Mouse (Mus musculus) kidney, adult 2 months (tissue): Measurements from ENCODE around the gene Hoxd3.

Experiments used
- CTCF ChIP-seq: fragments of 200-500 bp; conservative IDR thresholded peaks from 2 replicates; pipeline ENCODE4 v1.5.1; 2011; ENCODE audit warnings: low read depth, mild to moderate bottlenecking, control low read depth, low read length, moderate library complexity, mixed read lengths; ENCODE audit not compliant: insufficient read depth, insufficient read length
- POLR2A ChIP-seq: fragments of 200-500 bp; IDR thresholded peaks from one replicate; pipeline ENCODE4 v1.6.1; 2011; ENCODE audit warnings: low read depth, low read length, control low read depth

GRCm38 (mm10) chr2:74711721-74712621 is at the start of gene Hoxd3, which contains the start of gene Hoxd4:
- no peak for TF ChIP-seq POLR2A
- no peak for TF ChIP-seq CTCF
